Mouse (Mus musculus): Measurements from ENCODE around the gene Nop9. TPM values are rescaled to one million over a fixed set of nuclear protein-coding genes. Genes with fewer than 3 reads are reported as not detected.

The Nop9 gene
- total RNA-seq, 2 experiments from 2014 or later: 17.1 to 18.9 TPM

- no peak for DNase-seq
Measured at GRCm38 (mm10) chr14:55769087-55769703, 23.7 kb downstream of the Nop9 start.

- no peak for DNase-seq
Measured at GRCm38 (mm10) chr14:55776711-55777110, 31.2 kb downstream of the Nop9 start.

GRCm38 (mm10) chr14:55777176-55777575 lies 31.7 kb downstream of the Nop9 start:
- DNase-seq: no peak

- DNase-seq: no peak
Measured at GRCm38 (mm10) chr14:55777806-55778205, 32.3 kb downstream of the Nop9 start.

GRCm38 (mm10) chr14:55778686-55779085 lies 33.2 kb downstream of the Nop9 start:
- DNase-seq: peak; percentile 1

GRCm38 (mm10) chr14:55779656-55780055 lies 34.2 kb downstream of the Nop9 start:
- peak; percentile 2 for DNase-seq

- peak; percentile 2 for DNase-seq
Measured at GRCm38 (mm10) chr14:55780736-55781135, 35.2 kb downstream of the Nop9 start.

- DNase-seq: peak; percentile 78
Measured at GRCm38 (mm10) chr14:55781310-55781709, 35.8 kb downstream of the Nop9 start.

GRCm38 (mm10) chr14:55782361-55782960 lies 37.0 kb downstream of the Nop9 start:
- peak; percentile 4 for DNase-seq

GRCm38 (mm10) chr14:55783171-55783957 lies 37.9 kb downstream of the Nop9 start:
- DNase-seq: peak; percentile 11

GRCm38 (mm10) chr14:55783958-55784235 lies 38.4 kb downstream of the Nop9 start, which contains the start of gene Adcy4:
TSS of gene Adcy4 (minus strand) at chr14:55784095.
- DNase-seq: peak; percentile 34

- no peak for DNase-seq
Measured at GRCm38 (mm10) chr14:55785195-55785594, 39.7 kb downstream of the Nop9 start.

- DNase-seq: no peak
Measured at GRCm38 (mm10) chr14:55787731-55788130, 42.2 kb downstream of the Nop9 start.

- peak; percentile 55 for DNase-seq
Measured at GRCm38 (mm10) chr14:55788256-55789050, 43.0 kb downstream of the Nop9 start, which contains the start of gene Ripk3. TSS of gene Ripk3 (minus strand) at chr14:55788865.

GRCm38 (mm10) chr14:55793461-55793860 lies 48.0 kb downstream of the Nop9 start:
- no peak for DNase-seq

- no peak for DNase-seq
Measured at GRCm38 (mm10) chr14:55793946-55794345, 48.5 kb downstream of the Nop9 start.

- DNase-seq: no peak
Measured at GRCm38 (mm10) chr14:55795380-55796163, 50.1 kb downstream of the Nop9 start.
